Mouse (Mus musculus) embryonic fibroblast, embryonic 13.5 days (primary cell): ENCODE data around the gene Csnk1g1. TPM values are rescaled to one million over a fixed set of nuclear protein-coding genes. Genes with fewer than 3 reads are reported as not detected.

Experiments used
- H3K27ac ChIP-seq: 2 replicates; pipeline ENCODE4 v1.5.1; 2012; ENCODE audit warnings: low read length, control low read depth, inconsistent platforms; ENCODE audit not compliant: insufficient read depth
- H3K4me1 ChIP-seq: 2 replicates; pipeline ENCODE4 v1.6.1; 2011; ENCODE audit warnings: low read length; ENCODE audit not compliant: control insufficient read depth, insufficient read depth
- H3K4me3 ChIP-seq: 2 replicates; pipeline ENCODE4 v1.5.1; 2011; ENCODE audit warnings: mild to moderate bottlenecking, control low read depth, low read length; ENCODE audit not compliant: insufficient read depth
- CTCF ChIP-seq: IDR thresholded peaks from 2 replicates; pipeline ENCODE4 v1.5.1; 2011; ENCODE audit warnings: mild to moderate bottlenecking, control low read depth, low read length, moderate library complexity, borderline replicate concordance; ENCODE audit not compliant: insufficient read depth
- POLR2A ChIP-seq: IDR thresholded peaks from 2 replicates; pipeline ENCODE4 v1.6.1; 2011; ENCODE audit warnings: low read depth, mild to moderate bottlenecking, control low read depth, low read length, moderate library complexity
- polyA plus RNA-seq: library from polyadenylated mRNA; stranded (reverse); fragments of >200 nt; gene quantifications from 2 replicates; pipeline ENCODE4 v1.2.4, GENCODE M21; 2011; ENCODE audit warnings: low read depth; ENCODE audit not compliant: missing spikeins, insufficient read length

The Csnk1g1 gene
- polyA plus RNA-seq, 1 experiment, result 64.7 TPM

DNA sequence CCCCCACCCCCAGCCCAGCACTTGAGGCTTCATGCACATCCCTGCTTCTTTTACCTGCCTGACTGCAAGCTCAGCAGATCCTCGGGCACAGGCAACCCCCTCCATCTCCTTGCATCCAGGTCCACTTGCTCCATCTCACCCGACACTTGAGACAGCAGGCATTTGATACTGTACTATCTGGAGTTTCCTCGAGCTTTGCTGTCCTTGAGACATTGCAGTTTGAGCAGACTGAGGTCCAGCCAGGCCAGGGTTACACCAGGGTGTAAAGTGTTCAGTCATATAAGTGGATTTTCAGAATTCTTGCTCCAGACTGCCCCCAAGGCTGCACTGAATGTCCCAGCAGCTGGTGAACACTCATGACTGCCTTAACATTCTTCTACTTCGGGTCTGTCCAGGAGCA is 133.6 kb downstream of the Csnk1g1 start:
- TF ChIP-seq CTCF, result no peak
- no peak for TF ChIP-seq POLR2A
- no peak overlapping the region for H3K4me3 ChIP-seq
- H3K27ac ChIP-seq, result no peak overlapping the region
- H3K4me1 ChIP-seq, result no peaks in the 10 kb centered on the region

DNA sequence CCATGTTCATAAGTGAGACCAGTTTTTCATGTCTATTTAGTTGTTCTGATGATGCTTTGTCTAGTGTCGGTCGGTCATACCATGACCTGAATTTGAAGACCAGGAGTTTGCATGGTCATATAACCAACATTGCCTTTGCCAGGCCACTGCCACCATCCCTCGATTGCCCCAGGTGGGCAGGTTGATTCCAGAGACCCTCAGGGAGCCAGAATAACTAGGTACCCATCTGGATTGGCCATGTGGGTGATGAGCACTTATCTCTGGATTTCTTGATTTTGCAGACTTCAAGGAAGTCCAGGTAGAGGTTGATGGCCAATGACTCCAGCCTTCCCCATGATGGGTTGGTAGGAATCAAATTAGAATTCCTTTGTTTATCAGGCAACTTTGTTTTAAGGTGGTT is 134.5 kb downstream of the Csnk1g1 start:
- Histone ChIP-seq H3K4me1 (no peaks in the 10 kb centered on the region), H3K27ac (no peak overlapping the region), H3K4me3 (no peak overlapping the region)
- TF ChIP-seq CTCF (no peak), POLR2A (no peak)

GRCm38 (mm10) chr9:66049931-66050601 is 141.3 kb downstream of the Csnk1g1 start:
- no peaks in the 10 kb centered on the region for H3K4me1 ChIP-seq
- TF ChIP-seq POLR2A (no peak), CTCF (no peak)
- no peak overlapping the region for H3K4me3 ChIP-seq
- no peak overlapping the region for H3K27ac ChIP-seq

- Histone ChIP-seq H3K4me1 (no peaks in the 10 kb centered on the region), H3K4me3 (no peak overlapping the region), H3K27ac (no peak overlapping the region)
- TF ChIP-seq CTCF (no peak), POLR2A (no peak)
Observed at GRCm38 (mm10) chr9:66051493-66051892, 142.8 kb downstream of the Csnk1g1 start.

DNA sequence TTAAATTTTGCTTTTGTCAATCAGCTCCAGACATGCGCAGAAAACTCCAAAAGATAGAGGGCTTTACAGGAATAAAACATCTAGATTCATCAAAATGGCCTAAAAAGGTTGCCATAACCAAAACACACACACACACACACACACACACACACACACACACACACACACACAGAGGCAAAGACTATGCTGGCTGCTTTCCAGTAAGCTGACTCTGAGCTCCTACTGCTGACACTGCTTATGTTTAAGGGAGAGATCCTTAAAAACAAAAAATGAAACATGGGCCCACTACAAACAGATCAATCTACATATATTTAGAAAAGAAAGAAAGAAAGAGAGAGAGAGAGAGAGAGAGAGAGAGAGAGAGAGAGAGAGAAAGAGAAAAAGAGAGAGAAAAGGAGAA is 144.0 kb downstream of the Csnk1g1 start:
- Histone ChIP-seq H3K4me1 (no peaks in the 10 kb centered on the region), H3K27ac (no peak overlapping the region), H3K4me3 (no peak overlapping the region)
- TF ChIP-seq POLR2A (no peak), CTCF (no peak)

- Histone ChIP-seq H3K4me3 (no peak overlapping the region), H3K4me1 (no peaks in the 10 kb centered on the region), H3K27ac (no peak overlapping the region)
- TF ChIP-seq POLR2A, result no peak
- no peak for TF ChIP-seq CTCF
Observed at GRCm38 (mm10) chr9:66053620-66054019, 144.9 kb downstream of the Csnk1g1 start.

DNA sequence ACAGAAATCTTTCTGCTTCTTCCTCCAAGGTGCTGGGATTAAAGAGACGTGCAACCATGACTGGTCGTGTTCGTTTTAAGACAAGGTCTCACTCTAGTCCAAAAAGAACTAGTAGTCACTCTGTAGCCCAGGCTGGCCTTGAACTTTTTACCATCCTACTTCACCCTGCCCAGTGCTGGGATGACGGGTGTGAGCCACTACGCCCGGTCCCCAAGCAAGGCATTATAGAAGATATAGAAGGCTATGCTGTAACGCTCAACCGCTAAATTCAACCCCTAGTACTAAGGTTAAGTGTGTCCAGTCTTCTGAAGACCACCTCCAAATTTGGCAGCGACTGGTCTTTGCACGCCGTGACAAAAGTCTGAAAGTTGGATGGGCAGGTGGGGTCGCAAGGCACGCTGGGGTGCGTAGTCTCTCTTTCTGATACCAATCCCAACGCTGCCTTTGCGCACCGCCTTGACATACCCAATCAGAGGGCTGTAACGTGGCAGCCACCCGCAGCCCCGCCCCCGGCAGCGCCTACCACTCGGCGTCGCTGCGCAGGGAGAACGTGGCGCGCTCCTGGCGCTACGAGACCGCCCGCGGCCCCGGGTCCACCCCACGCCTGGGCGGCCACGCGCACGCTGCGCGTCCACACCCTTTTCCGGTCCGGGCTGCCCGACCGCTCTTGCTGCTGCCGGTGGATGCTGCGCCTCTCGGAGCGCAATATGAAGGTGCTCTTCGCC is 151.0 kb downstream of the Csnk1g1 start, which contains the start of gene Ppib:
TSS of gene Ppib (plus strand) at position 640 of the 725 bp plus-strand sequence.
- H3K4me1 ChIP-seq, result no peaks in the 10 kb centered on the region
- peak within 1 kb of the TSS; percentile 88 for H3K4me3 ChIP-seq
- peak within 1 kb of the TSS; percentile 35; the same call in 1 of the 2 replicates for H3K27ac ChIP-seq
- TF ChIP-seq POLR2A (peak; percentile 98), CTCF (no peak)

- Histone ChIP-seq H3K27ac (peak overlapping the region; percentile 35; the same call in 1 of the 2 replicates), H3K4me1 (no peaks in the 10 kb centered on the region), H3K4me3 (peak overlapping the region; percentile 88)
- TF ChIP-seq POLR2A (no peak), CTCF (no peak)
Observed at GRCm38 (mm10) chr9:66060308-66060647, 151.6 kb downstream of the Csnk1g1 start.

DNA sequence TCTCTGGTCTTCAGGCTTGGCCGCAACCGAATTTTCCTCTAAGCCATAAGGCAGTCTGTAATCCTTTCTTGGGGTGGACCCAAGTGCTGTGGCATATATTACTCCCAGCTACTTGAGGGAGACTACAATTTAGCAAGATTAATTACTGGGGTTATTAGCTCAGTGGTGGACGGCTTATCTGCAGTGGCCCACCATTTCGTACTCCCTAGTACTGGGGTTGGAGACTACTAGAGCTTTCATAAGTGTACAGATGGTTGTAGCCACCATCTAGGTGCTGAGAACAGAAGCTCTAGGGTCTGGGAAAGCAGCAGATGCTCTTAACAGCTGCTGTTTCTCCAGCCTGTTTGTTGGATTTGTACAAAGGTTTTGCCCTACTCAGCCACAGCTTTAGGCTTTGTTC is 152.3 kb downstream of the Csnk1g1 start:
- no peak overlapping the region for H3K27ac ChIP-seq
- no peaks in the 10 kb centered on the region for H3K4me1 ChIP-seq
- TF ChIP-seq POLR2A (no peak), CTCF (no peak)
- peak overlapping the region; percentile 88 for H3K4me3 ChIP-seq

DNA sequence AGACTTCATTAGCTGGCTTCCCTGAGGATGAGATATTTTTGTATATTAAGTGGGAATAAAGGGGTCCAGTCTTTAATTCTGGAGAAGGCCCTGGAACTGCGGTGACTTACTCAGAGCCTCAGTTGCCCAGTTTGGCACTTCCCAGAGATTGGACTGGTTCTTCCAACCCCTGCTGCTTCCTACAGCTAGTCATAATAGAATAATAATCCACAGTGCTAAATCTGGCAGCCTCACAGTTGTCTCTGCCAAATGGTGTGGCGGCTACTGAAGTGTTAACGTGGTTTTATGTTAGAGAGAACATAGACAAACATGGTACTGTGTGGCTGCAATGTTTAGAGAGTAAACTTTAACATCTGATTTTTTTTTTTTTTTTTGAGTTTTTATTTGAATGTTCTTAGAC is 152.9 kb downstream of the Csnk1g1 start:
- no peak for TF ChIP-seq CTCF
- no peak for TF ChIP-seq POLR2A
- Histone ChIP-seq H3K27ac (no peak overlapping the region), H3K4me1 (no peaks in the 10 kb centered on the region), H3K4me3 (peak overlapping the region; percentile 88)
